Mouse (Mus musculus) stomach, postnatal 0 days (tissue): Measurements from ENCODE around the gene 1810046K07Rik.

Source experiments
- CTCF ChIP-seq: IDR thresholded peaks from 2 replicates; pipeline ENCODE4 v1.5.1; 2016; ENCODE audit warnings: antibody characterized with exemption, low read depth, mild to moderate bottlenecking, moderate library complexity
- EP300 ChIP-seq: optimal IDR thresholded peaks from 2 replicates; pipeline ENCODE3; 2016; ENCODE audit warnings: antibody characterized with exemption

DNA sequence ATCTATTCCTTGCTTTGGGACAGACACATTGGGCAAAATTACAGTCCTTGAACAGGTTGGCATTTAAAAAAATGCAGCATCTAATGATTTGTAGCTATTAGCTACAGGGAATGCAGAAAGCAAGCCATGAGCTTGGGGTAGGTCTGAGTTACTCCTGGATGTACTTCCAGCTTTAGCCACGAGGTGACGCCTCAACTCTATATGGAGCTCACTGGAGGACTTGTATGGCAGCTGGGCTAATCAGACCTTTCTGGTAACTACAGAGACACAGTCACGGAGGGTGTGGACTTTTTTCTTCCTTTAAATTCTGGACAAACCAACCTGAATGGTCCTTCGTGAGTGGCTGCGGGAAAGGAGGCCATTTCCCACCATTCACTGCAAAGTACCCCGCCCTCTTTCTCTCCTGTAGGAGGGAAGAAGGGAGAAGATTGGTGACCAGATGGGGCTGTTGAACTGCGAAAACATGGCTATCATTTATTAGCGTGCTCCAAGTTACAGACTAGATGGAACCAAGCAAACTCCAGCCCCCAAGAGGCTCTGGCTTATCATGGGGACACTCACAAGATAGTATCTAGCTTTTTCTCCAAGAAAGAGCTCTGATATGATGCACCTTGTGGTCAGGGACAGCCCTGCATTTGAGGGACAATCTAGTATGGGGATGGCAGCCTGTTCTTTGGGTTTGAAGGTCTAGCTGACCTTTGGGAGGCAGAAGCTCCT, 6.7 kb upstream of the 1810046K07Rik start:
- peak; percentile 99 for TF ChIP-seq CTCF
- no peak for TF ChIP-seq EP300
